23 mouse cellular contexts compared by ENCODE assay signal in genomic region chr13:95745451-95745850, GRCm38 (mm10). TPM values are rescaled to one million over a fixed set of nuclear protein-coding genes. Genes with fewer than 3 reads are reported as not detected.
DNase-seq lines count a peak whose midpoint lies in the region; ATAC-seq and TF ChIP-seq lines count a peak whose summit lies in the region.
"Had no signal": no experiment of that assay in that cellular context is flagged by ENCODE, and none has a peak within 500 bp of the region (broad histone marks: within the 10 kb centered on the region; RNA-seq: fewer than 3 reads in every experiment).

No protein-coding gene starts in this region.

- TF ChIP-seq POLR2A in lung, adult 2 months (IDR thresholded peaks at IDR 0.05; ENCODE audit: borderline replicate concordance, extremely low read depth, low read depth, low read length): no peak

- H3K27ac ChIP-seq in heart, embryonic 13.5 days (replicated peaks): peak overlapping the region; percentile 20; the same call in 1 of the 2 replicates
- peak overlapping the region; percentile 61; the same call in 1 of the 2 replicates for H3K27ac ChIP-seq in lung, embryonic 14.5 days (ENCODE audit: low read depth)
- no peak overlapping the region for H3K27ac ChIP-seq in lung, postnatal 0 days (ENCODE audit: low read length)
- H3K27ac ChIP-seq in stomach, embryonic 16.5 days (ENCODE audit: low read length): peak overlapping the region; percentile 76
- H3K27ac ChIP-seq: forebrain, embryonic 15.5 days; hindbrain, embryonic 12.5 days; limb, embryonic 12.5 days; liver, embryonic 13.5 days; midbrain, embryonic 13.5 days; neural tube, embryonic 13.5 days had no signal

- TF ChIP-seq CTCF in lung, embryonic 14.5 days (IDR thresholded peaks at IDR 0.05; ENCODE audit: low read depth): no peak
- no peak for TF ChIP-seq CTCF in lung, adult 2 months (IDR thresholded peaks at IDR 0.05; ENCODE audit: insufficient read depth, low read length)
- TF ChIP-seq CTCF in lung, postnatal 0 days (IDR thresholded peaks at IDR 0.05): no peak

- TF ChIP-seq EP300 in lung, postnatal 0 days (IDR thresholded peaks at IDR 0.05): no peak; the same call in none of the 2 replicates

- no peaks in the 10 kb centered on the region for H3K27me3 ChIP-seq in heart, embryonic 13.5 days (replicated peaks)
- H3K27me3 ChIP-seq in lung, embryonic 14.5 days (ENCODE audit: insufficient read depth, low read length): no peaks in the 10 kb centered on the region
- no peaks in the 10 kb centered on the region for H3K27me3 ChIP-seq in lung, postnatal 0 days (replicated peaks; ENCODE audit: insufficient read depth, low read length)
- H3K27me3 ChIP-seq in stomach, embryonic 16.5 days (ENCODE audit: control insufficient read depth, insufficient read depth, low read length): no peaks in the 10 kb centered on the region
- H3K27me3 ChIP-seq: forebrain, embryonic 15.5 days; hindbrain, embryonic 12.5 days; limb, embryonic 12.5 days; liver, embryonic 13.5 days; midbrain, embryonic 13.5 days; neural tube, embryonic 13.5 days had no signal

- no peak overlapping the region for H3K4me2 ChIP-seq in heart, embryonic 13.5 days
- H3K4me2 ChIP-seq in lung, embryonic 14.5 days: no peak overlapping the region
- no peak overlapping the region for H3K4me2 ChIP-seq in lung, postnatal 0 days (replicated peaks; ENCODE audit: low read depth, low read length)
- no peak overlapping the region for H3K4me2 ChIP-seq in stomach, embryonic 16.5 days (ENCODE audit: low read depth, low read length)
- H3K4me2 ChIP-seq: forebrain, embryonic 15.5 days; hindbrain, embryonic 12.5 days; limb, embryonic 12.5 days; liver, embryonic 13.5 days; midbrain, embryonic 13.5 days; neural tube, embryonic 13.5 days had no signal

- 73% methylated on average over 4 of the region's 4 CpGs for WGBS in heart, embryonic 13.5 days
- WGBS in lung, embryonic 14.5 days: 32% methylated on average over 4 of the region's 4 CpGs
- WGBS in lung, adult 2 months: 52% methylated on average over 4 of the region's 4 CpGs
- WGBS in lung, postnatal 0 days: 53% methylated on average over 4 of the region's 4 CpGs
- WGBS in stomach, embryonic 16.5 days: 51% methylated on average over 4 of the region's 4 CpGs

- no peak for DNase-seq in heart, postnatal 4 days
- peak; percentile 95 for DNase-seq in lung, embryonic 14.5 days
- DNase-seq in lung, adult 2 months: no peak
- peak; percentile 86 for DNase-seq in lung, postnatal 0 days (ENCODE audit: low spot score)
- DNase-seq in thymus, postnatal 14 days: no peak
- DNase-seq in cerebellum, postnatal 36 days: no peak
- DNase-seq: adrenal gland, postnatal 14 days; cerebellum, adult 11 months; cerebellum, postnatal 25 days; gastrocnemius, postnatal 25 days; kidney, postnatal 4 days; liver, embryonic 13.5 days; right cerebral cortex, adult 18-20 months; thymus, adult 18-20 months had no signal

- H3K9ac ChIP-seq in heart, embryonic 13.5 days: no peak overlapping the region
- H3K9ac ChIP-seq in lung, embryonic 14.5 days: no peak overlapping the region
- H3K9ac ChIP-seq in lung, postnatal 0 days (replicated peaks; ENCODE audit: low read depth): no peak overlapping the region
- no peak overlapping the region for H3K9ac ChIP-seq in stomach, embryonic 16.5 days (ENCODE audit: low read length)
- H3K9ac ChIP-seq: forebrain, embryonic 15.5 days; hindbrain, embryonic 12.5 days; limb, embryonic 12.5 days; liver, embryonic 13.5 days; midbrain, embryonic 13.5 days; neural tube, embryonic 13.5 days had no signal

- no peak overlapping the region for H3K4me3 ChIP-seq in heart, embryonic 13.5 days
- no peak overlapping the region for H3K4me3 ChIP-seq in lung, embryonic 14.5 days (ENCODE audit: low read depth, low read length)
- no peak overlapping the region for H3K4me3 ChIP-seq in lung, adult 2 months (replicated peaks; ENCODE audit: extremely low read depth, low read depth, low read length)
- no peak overlapping the region for H3K4me3 ChIP-seq in lung, postnatal 0 days (ENCODE audit: low read depth, low read length)
- H3K4me3 ChIP-seq in stomach, embryonic 16.5 days (replicated peaks; ENCODE audit: low read length): no peak overlapping the region
- H3K4me3 ChIP-seq: forebrain, embryonic 15.5 days; hindbrain, embryonic 12.5 days; limb, embryonic 12.5 days; liver, embryonic 13.5 days; midbrain, embryonic 13.5 days; neural tube, embryonic 13.5 days had no signal

- no peak for ATAC-seq in heart, embryonic 13.5 days (ENCODE audit: extremely low read depth, insufficient number of reproducible peaks, low FRiP score, low TSS enrichment)
- ATAC-seq in lung, embryonic 14.5 days (ENCODE audit: insufficient read depth): peak; percentile 63
- ATAC-seq in lung, postnatal 0 days: peak; percentile 73
- no peak for ATAC-seq in stomach, embryonic 16.5 days (ENCODE audit: insufficient read depth, low FRiP score)
- ATAC-seq: forebrain, embryonic 15.5 days; inflammation-experienced regulatory T-cells, adult 6 months; midbrain, embryonic 13.5 days had no signal

- H3K4me1 ChIP-seq in heart, embryonic 13.5 days: peaks cover 17% of the 10 kb centered on the region; the same call in 1 of the 2 replicates
- H3K4me1 ChIP-seq in lung, embryonic 14.5 days (ENCODE audit: insufficient read depth): peaks cover 31% of the 10 kb centered on the region
- H3K4me1 ChIP-seq in lung, adult 2 months (ENCODE audit: control insufficient read depth, insufficient read depth, low read length): peaks cover 11% of the 10 kb centered on the region
- peaks cover 5% of the 10 kb centered on the region; the same call in 1 of the 2 replicates for H3K4me1 ChIP-seq in lung, postnatal 0 days (ENCODE audit: insufficient read depth, low read depth, low read length)
- peaks cover 27% of the 10 kb centered on the region for H3K4me1 ChIP-seq in stomach, embryonic 16.5 days (ENCODE audit: control insufficient read depth, insufficient read depth, low read length)
- H3K4me1 ChIP-seq: forebrain, embryonic 15.5 days; hindbrain, embryonic 12.5 days; liver, embryonic 13.5 days; midbrain, embryonic 13.5 days; neural tube, embryonic 13.5 days had no signal

- H3K9me3 ChIP-seq in heart, embryonic 13.5 days: no peaks in the 10 kb centered on the region
- no peaks in the 10 kb centered on the region for H3K9me3 ChIP-seq in lung, embryonic 14.5 days (ENCODE audit: low read depth, low read length)
- H3K9me3 ChIP-seq in lung, postnatal 0 days (ENCODE audit: low read length): no peaks in the 10 kb centered on the region
- H3K9me3 ChIP-seq in stomach, embryonic 16.5 days (replicated peaks; ENCODE audit: control insufficient read depth, low read length): no peaks in the 10 kb centered on the region
- H3K9me3 ChIP-seq: forebrain, embryonic 15.5 days; G1E; hindbrain, embryonic 12.5 days; limb, embryonic 12.5 days; liver, embryonic 13.5 days; midbrain, embryonic 13.5 days; neural tube, embryonic 13.5 days had no signal

- H3K36me3 ChIP-seq in heart, embryonic 13.5 days: no peaks in the 10 kb centered on the region
- no peaks in the 10 kb centered on the region for H3K36me3 ChIP-seq in lung, embryonic 14.5 days (ENCODE audit: insufficient read depth)
- H3K36me3 ChIP-seq in lung, postnatal 0 days (ENCODE audit: insufficient read depth, low read length): no peaks in the 10 kb centered on the region
- H3K36me3 ChIP-seq in stomach, embryonic 16.5 days (ENCODE audit: control insufficient read depth, insufficient read depth, low read length): no peaks in the 10 kb centered on the region
- H3K36me3 ChIP-seq: forebrain, embryonic 15.5 days; hindbrain, embryonic 12.5 days; limb, embryonic 12.5 days; liver, embryonic 13.5 days; midbrain, embryonic 13.5 days; neural tube, embryonic 13.5 days had no signal

RNA-seq across cellular contexts. Expression of gene F2rl2, which starts 48.8 kb away (rescaled TPM):
- polyA plus RNA-seq in heart, embryonic 13.5 days (2015; fragmentation: Nextera tagmentation; extraction: Ambion mirVana): 0.79 and 1.2 TPM in 2 replicates
- total RNA-seq in heart, postnatal 4 days (2021): under 1 TPM in 1 of 2 experiments, not detected in 1; 0.14 TPM
- 0.91 and 1.3 TPM in 2 replicates for polyA plus RNA-seq in lung, embryonic 14.5 days (2014; fragmentation: Nextera tagmentation; extraction: Ambion mirVana)
- polyA plus RNA-seq in lung, adult 2 months (2012; rRNA removed): 1.6 and 2.3 TPM in 2 replicates
- polyA plus RNA-seq in lung, postnatal 0 days (2015; fragmentation: Nextera tagmentation; extraction: Ambion mirVana): 1.2 and 1.4 TPM in 2 replicates
- 0.28 and 0.31 TPM in 2 replicates for polyA plus RNA-seq in stomach, embryonic 16.5 days (2015; fragmentation: Nextera tagmentation; extraction: Ambion mirVana)
- total RNA-seq: gastrocnemius, postnatal 25 days had no signal
- polyA plus RNA-seq: G1E had no signal

Comparison
In these comparisons a context has a peak if more than half of its experiments do, and no peak if none do; other contexts are left out.
1. DNase-seq: peak in lung, embryonic 14.5 days (single experiment) and lung, postnatal 0 days (single experiment); none in heart, postnatal 4 days (single experiment), lung, adult 2 months (single experiment), thymus, postnatal 14 days (single experiment) and cerebellum, postnatal 36 days (0 of 2).
2. ATAC-seq: peak in lung, embryonic 14.5 days (single experiment) and lung, postnatal 0 days (single experiment); none in heart, embryonic 13.5 days (single experiment) and stomach, embryonic 16.5 days (single experiment).